Mouse (Mus musculus): ENCODE measurements around the gene Rsrp1. TPM values are rescaled to one million over a fixed set of nuclear protein-coding genes. Genes with fewer than 3 reads are reported as not detected.

Rsrp1 gene
- total and polyA plus RNA-seq, 3 experiments: 313 to 2,634 (median 460) TPM

DNA sequence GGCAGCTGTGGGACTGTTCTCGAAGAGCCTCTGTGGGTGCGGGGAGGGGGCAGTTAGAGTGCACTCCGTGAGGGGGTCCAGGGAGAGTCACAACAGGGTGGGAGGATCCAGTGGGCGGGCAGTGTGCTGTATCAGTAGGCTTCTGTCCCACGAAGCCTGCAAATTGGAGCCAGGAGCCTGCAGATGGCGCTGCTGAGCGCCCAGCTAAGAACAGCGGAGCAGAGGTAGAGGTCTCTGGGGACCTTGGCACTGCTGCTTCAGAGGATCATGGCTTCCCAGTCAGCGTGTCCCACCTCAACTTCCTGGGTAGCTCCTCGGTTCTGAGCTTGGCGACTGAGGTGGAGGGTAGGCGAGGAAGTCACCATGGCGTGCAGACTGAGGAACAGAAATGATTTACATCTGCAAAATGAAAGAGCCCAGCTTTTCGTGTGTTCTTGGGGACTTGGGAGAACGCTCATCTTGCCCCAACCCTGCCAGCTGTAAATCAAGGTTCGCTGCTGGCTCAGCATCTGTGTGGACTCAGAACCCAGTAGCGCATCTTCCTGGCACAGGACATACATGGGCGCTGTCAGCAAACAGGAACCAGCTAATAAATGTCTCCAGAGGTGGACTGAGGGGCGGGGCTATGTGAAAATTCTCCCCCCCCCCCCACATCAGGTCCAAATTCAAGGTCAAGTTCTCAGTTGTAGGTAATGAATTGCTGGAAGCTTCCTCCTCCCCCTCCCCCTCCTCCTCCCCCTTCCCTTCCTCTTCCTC is 39.8 kb downstream of the Rsrp1 start:
- peak; percentile 24 for DNase-seq

DNA sequence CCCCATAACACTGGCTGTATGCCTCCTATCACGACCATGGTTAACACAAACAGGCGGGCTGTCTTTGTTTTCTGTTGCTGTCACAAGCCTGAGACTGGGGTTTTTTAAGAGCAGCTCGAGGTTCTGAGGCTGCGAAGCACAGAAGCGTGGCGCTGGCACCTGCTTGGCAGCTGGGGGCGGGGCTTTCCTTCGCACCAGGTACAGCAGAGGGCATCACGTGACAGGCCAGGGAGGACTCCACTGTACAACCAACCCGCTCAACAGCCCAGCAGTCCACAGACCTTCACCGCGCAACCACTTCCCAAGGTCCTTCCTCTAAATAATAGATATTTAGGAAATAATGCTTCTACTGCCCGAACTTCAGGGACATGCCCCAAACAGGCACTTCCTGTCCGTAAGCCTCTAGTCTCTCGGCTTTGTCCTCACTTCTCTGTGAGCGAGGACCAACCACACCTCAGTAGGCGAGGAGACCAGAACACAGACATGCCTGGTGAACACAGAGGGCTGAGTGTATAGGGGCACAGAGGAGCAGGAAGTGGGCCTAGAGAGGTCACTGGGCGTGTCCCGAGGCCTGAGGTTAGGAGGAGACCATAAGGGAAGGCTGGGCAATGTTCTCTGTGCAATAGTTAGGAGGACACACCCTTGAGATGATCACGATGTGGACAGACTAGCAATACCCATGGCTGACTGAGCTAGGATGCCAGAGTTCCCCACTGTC is 44.7 kb downstream of the Rsrp1 start:
- no peak for DNase-seq

DNA sequence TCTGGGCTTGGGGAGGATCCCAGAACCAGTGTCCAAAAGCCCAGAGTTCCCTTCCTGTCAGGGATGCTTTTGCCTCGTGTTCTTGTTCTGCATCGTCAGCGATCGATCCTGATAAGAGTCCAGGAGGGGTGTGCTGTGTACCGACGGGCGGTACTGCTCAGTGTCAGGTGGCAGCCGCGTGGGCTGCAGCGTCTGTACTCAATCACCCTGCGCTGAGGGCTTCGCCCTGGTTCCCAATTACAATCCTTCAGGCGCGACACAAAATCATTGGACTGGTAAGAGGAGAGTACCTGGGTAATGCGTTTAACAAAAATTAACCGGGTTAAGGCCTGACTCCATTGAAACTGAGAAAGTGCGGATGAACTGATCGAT is 45.2 kb downstream of the Rsrp1 start:
- no peak for DNase-seq

DNA sequence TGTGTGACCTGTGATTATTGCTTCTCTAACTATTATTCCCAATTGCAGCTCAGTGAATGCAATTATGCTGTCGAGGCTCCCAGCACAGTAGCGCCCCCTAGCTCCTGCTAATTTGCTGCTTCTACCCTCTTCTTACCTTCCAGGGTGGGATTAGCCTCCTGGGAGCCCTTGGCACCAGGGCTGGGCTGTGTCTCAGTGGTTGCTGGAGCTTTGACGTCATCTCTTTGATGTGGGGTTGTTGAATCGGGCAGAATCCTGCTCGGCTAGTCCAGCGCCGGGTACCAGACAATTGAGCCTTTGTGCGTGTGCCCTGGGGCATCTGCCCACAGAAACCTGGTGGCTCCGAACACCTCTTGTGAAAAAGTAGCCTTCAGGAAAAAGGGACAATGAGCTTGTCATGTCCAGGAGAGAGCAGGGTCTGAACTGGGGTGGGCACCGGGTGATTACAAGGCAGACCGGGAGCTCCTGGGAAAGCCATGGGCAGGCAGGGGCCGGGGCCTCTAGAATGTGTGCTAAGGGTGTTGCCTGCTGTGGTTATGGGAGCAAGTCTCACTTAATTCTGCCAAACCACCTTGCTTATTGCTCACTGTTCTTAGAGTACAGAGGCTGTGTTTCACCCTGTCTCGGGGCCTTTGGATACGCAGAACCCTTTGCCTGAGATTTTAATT is 52.0 kb downstream of the Rsrp1 start:
- DNase-seq: no peak

DNA sequence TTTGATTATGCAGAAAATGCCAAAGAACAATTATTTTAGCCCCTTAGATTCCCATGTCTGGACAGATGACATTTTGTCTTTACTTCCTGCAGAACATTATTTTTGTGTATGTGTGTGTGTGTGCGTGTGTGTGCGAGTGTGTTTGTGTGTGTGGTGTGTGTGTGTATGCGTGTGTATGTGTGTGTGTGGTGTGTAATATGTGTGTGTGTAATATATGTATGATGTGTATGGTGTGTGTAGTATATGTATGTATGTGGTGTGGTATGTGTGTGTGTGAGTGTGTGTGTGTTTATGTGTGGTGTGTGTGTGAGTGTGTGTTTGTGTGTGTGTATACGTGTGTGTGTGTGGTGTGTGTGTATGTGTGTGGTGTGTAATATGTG is 52.5 kb downstream of the Rsrp1 start:
- no peak for DNase-seq

Other genes starting within 250 kb of the Rsrp1 start
- 10 to 100 TPM; 13.3 to 28.2 TPM for gene Man1c1, start 219.3 kb upstream of the Rsrp1 start, total RNA-seq (2021)
- 17.0 and 17.4 TPM in 2 replicates for gene Man1c1, start 219.3 kb upstream of the Rsrp1 start, polyA plus RNA-seq (2012; rRNA removed)
- 10 to 100 TPM; 42.1 to 49.3 TPM for gene Ldlrap1, start 155.6 kb upstream of the Rsrp1 start, total RNA-seq (2021)
- 23.0 and 28.1 TPM in 2 replicates for gene Ldlrap1, start 155.6 kb upstream of the Rsrp1 start, polyA plus RNA-seq (2012; rRNA removed)
- 10 to 100 TPM; 35.6 to 37.1 TPM for gene Maco1, start 70.2 kb upstream of the Rsrp1 start, total RNA-seq (2021)
- gene Maco1, start 70.2 kb upstream of the Rsrp1 start, polyA plus RNA-seq (2012; rRNA removed): 14.2 and 15.6 TPM in 2 replicates
- gene Rhd, start 59.1 kb upstream of the Rsrp1 start, total RNA-seq (2021): not detected
- 0.09 and 0.12 TPM in 2 replicates for gene Rhd, start 59.1 kb upstream of the Rsrp1 start, polyA plus RNA-seq (2012; rRNA removed)
- gene Tmem50a, start 8.6 kb upstream of the Rsrp1 start, total RNA-seq (2021): 100 to 1,000 TPM; 231 to 336 TPM
- gene Tmem50a, start 8.6 kb upstream of the Rsrp1 start, polyA plus RNA-seq (2012; rRNA removed): 150 and 191 TPM in 2 replicates
- 10 to 100 TPM; 85.5 to 97.8 TPM for gene Syf2, start 7.3 kb downstream of the Rsrp1 start, total RNA-seq (2021)
- 7.0 and 8.6 TPM in 2 replicates for gene Syf2, start 7.3 kb downstream of the Rsrp1 start, polyA plus RNA-seq (2012; rRNA removed)
- gene Runx3, start 197.1 kb downstream of the Rsrp1 start, total RNA-seq (2021): 1 to 10 TPM; 3.1 to 4.0 TPM
- gene Runx3, start 197.1 kb downstream of the Rsrp1 start, polyA plus RNA-seq (2012; rRNA removed): 3.4 and 4.7 TPM in 2 replicates

Data from adrenal gland, adult 2 months (tissue).